Mouse (Mus musculus) midbrain, embryonic 12.5 days (tissue): Measurements from ENCODE around the gene Pip5k1a. TPM values are rescaled to one million over a fixed set of nuclear protein-coding genes. Genes with fewer than 3 reads are reported as not detected.
"Not testable (repeated sequence)": the region's sequence is repeated elsewhere in the genome, so short reads cannot be mapped to it uniquely, and the experiment has no call there.

ENCODE experiments used
- ATAC-seq: fragments of 200-750 bp; cut with Nextera tagmentation; 2 replicates; pipeline ENCODE4 v1.8.0; 2017; ENCODE audit warnings: low read depth, moderate TSS enrichment, moderate library complexity; ENCODE audit not compliant: low FRiP score
- H3K27ac ChIP-seq: fragments of 300-500 bp; sonication (generic); replicated peaks from 2 replicates; pipeline ENCODE4 v1.5.1; 2016; ENCODE audit warnings: mild to moderate bottlenecking
- H3K27me3 ChIP-seq: fragments of 300-500 bp; sonication (generic); 2 replicates; pipeline ENCODE4 v1.6.1; 2016; ENCODE audit warnings: mild to moderate bottlenecking
- H3K36me3 ChIP-seq: fragments of 300-500 bp; sonication (generic); 2 replicates; pipeline ENCODE4 v1.6.1; 2016
- H3K4me1 ChIP-seq: fragments of 300-500 bp; sonication (generic); 2 replicates; pipeline ENCODE4 v1.6.1; 2016
- H3K4me2 ChIP-seq: fragments of 300-500 bp; sonication (generic); replicated peaks from 2 replicates; pipeline ENCODE4 v1.6.1; 2016; ENCODE audit warnings: mild to moderate bottlenecking, moderate library complexity
- H3K4me3 ChIP-seq: fragments of 300-500 bp; sonication (generic); 2 replicates; pipeline ENCODE4 v1.5.1; 2016; ENCODE audit warnings: mild to moderate bottlenecking
- H3K9ac ChIP-seq: fragments of 300-500 bp; sonication (generic); replicated peaks from 2 replicates; pipeline ENCODE4 v1.6.1; 2016; ENCODE audit warnings: mild to moderate bottlenecking, moderate library complexity
- H3K9me3 ChIP-seq: fragments of 300-500 bp; sonication (generic); 2 replicates; pipeline ENCODE4 v1.6.1; 2016; ENCODE audit warnings: mild to moderate bottlenecking
- WGBS: fragments of 180-500 bp; shearing (Covaris S2); methylation state at CpG from one replicate; pipeline ENCODE4 v1.1.7; 2016; 5-methylcytosine and 5-hydroxymethylcytosine counted together
- polyA plus RNA-seq: library from polyadenylated mRNA; unstranded; fragments of >200 nt; fragmentation: Nextera tagmentation; extraction: Ambion mirVana; gene quantifications from 2 replicates; pipeline ENCODE4 v1.2.1, GENCODE M21; 2016

Pip5k1a gene
- polyA plus RNA-seq, 1 experiment from 2014 or later, result 20.5 TPM

DNA sequence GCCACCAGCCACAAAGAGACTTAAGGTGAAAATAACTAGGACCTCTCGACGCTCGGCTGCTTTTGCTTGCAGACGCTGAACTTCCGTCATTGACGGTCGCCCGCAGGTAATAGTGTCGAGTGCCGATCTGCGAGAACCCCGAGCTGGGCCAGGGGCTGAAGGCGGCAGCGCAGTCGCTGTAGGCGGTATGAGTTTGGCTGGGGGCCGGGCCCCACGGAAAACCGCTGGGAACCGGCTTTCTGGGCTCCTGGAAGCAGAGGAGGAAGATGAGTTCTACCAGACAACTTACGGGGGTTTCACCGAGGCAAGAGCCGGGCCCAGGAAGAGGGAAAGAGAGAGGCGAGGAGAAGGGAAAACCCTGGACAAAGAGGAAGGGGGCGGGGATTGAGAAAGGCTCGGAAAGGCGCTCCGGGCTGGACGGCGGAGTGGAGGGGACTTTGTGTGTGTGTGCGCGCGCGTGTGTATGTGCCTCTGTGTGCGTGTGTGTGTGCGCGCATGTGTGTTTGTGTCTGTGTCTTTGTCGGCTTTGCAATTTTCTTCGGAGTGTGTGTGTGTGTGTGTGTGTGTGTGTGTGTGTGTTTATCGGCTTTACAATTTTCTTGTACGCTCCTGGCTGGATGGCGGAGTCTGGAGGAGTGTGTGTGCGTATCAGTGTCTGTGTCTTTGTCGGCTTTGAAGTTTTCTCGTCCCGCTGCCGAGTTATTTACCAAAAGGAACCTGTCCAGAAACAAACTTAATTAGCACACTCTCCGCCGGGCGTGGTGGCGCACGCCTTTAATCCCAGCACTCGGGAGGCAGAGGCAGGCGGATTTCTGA, 4.4 kb upstream of the Pip5k1a start, which contains the start of gene Vps72:
TSS of gene Vps72 (plus strand) at position 112 of the 816 bp plus-strand sequence.
- WGBS, result under 1% methylated on average over 53 of the region's 54 CpGs
- Histone ChIP-seq H3K9ac (peak within 1 kb of the TSS; percentile 89), H3K9me3 (no peaks in the 10 kb centered on the region), H3K27ac (peak within 1 kb of the TSS; percentile 97), H3K4me2 (peak within 1 kb of the TSS; percentile 48), H3K27me3 (no peaks in the 10 kb centered on the region), H3K36me3 (peaks cover 14% of the 10 kb centered on the region), H3K4me1 (peaks cover 11% of the 10 kb centered on the region), H3K4me3 (peak within 1 kb of the TSS; percentile 83)
- peak; percentile 75 for ATAC-seq

DNA sequence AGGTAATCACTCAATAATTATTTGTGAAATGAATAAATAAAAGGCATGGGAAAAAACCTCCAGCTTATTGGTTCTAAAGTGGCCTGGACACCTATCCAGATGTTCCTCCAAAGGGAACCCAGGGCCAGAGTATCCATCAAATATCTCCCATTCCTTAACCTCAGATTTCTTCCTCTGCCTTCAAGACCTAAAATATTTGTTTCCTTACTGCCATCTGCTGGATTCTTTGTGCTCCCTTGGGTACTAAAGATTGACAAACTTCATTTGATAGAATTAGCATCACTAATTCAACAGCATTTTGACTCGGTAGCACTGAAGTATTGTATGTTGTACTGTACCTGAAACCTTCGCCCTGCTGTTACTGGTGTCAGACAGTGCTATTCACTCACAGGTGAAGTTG, 1.2 kb upstream of the Pip5k1a start:
- WGBS, result 75% methylated on average over 2 of the region's 2 CpGs
- no peak overlapping the region for H3K4me3 ChIP-seq
- H3K36me3 ChIP-seq, result no peaks in the 10 kb centered on the region
- H3K4me2 ChIP-seq, result no peak overlapping the region
- H3K27me3 ChIP-seq, result no peaks in the 10 kb centered on the region
- H3K27ac ChIP-seq, result no peak overlapping the region
- H3K9me3 ChIP-seq, result no peaks in the 10 kb centered on the region
- H3K4me1 ChIP-seq, result peaks cover 18% of the 10 kb centered on the region
- no peak overlapping the region for H3K9ac ChIP-seq
- no peak for ATAC-seq

DNA sequence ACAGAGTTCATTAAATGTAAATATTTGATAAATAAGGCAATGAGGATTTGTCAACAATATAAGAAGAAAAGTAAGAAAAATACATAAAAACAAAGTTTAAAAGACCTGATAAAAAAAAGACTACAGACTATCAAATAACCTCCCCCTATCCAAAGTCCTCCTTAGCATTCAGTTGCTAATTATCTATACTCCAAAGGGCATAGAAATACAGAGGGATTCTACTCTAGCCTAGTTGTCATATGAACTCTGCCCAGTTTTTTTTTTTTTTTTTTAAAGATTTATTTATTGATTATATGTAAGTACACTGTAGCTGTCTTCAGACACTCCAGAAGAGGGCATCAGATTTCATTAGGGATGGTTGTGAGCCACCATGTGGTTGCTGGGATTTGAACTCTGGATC, 578 bp upstream of the Pip5k1a start:
- not testable (repeated sequence) for H3K9me3 ChIP-seq, H3K36me3 ChIP-seq, H3K27me3 ChIP-seq, H3K27ac ChIP-seq, ATAC-seq, H3K9ac ChIP-seq
- H3K4me3 ChIP-seq, result peak overlapping the region; percentile 99; the same call in 1 of the 2 replicates
- peak overlapping the region; percentile 61 for H3K4me2 ChIP-seq
- peaks cover 12% of the 10 kb centered on the region for H3K4me1 ChIP-seq

DNA sequence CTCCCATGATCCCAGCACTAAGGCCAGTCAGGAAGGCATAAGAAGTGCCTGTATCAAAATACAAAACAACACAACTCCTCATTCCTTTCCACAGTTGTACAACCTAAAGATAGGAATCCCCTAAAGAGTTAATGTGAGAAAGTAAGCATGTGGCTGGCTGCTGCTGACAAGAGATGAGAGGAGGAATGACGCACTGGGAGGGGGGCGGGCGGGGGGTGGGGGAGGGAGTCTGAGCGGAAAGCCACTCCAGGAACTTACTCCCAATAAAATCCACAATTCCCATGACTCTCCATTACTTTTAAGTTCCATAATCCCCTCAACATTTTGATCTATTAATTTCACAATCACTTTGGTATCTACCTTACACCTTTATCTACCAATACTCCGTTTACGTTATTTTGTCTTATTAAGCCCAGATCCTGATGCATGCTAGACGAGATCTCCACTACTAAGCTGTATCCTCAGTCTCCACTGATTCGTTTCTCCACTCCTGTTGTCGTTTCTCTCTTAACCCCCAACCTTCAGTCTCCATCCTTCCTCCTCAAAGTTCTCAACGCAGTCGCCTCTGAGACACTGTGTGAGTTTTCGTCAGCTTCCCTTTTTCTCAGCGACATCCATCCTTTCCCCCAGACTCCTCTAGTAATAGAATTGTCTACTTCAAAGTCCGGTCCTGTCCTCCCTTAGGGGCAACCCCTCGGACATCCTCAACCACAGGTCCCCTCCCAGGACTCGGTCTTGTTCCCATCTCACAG, 968 bp downstream of the Pip5k1a start:
- H3K9ac ChIP-seq, result peak overlapping the region; percentile 97
- H3K27ac ChIP-seq, result peak overlapping the region; percentile 80
- H3K4me1 ChIP-seq, result peaks cover 20% of the 10 kb centered on the region
- WGBS, result 3% methylated on average over 16 of the region's 16 CpGs
- H3K4me3 ChIP-seq, result peak overlapping the region; percentile 99
- H3K36me3 ChIP-seq, result 0 out of 2 replicates have a peak, but pooled peaks cover 7% of the 10 kb centered on the region
- no peak; the same call in 1 of the 2 replicates for ATAC-seq
- no peaks in the 10 kb centered on the region for H3K9me3 ChIP-seq
- no peaks in the 10 kb centered on the region for H3K27me3 ChIP-seq
- peak overlapping the region; percentile 81 for H3K4me2 ChIP-seq

DNA sequence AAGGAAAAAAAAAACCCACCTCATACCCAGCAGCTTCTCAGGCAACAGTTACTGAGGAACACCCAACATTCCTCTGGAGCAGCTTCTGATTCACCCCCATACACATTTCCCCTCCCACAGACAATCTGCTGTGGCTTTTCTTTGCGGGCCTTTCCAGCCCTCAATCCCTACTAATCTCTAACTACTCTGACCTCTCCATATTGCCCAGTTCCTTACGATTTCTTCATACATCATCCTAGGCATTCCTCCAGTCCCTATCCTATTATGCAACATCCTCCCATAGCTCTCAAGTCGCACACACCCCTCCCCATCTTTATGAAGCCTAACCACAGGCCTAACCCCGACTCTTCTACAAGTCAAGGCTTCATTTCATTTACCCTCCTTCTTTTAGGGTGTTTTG, 1.6 kb downstream of the Pip5k1a start:
- no peak for ATAC-seq
- no peaks in the 10 kb centered on the region for H3K9me3 ChIP-seq
- 73% methylated on average over 4 of the region's 4 CpGs for WGBS
- H3K4me3 ChIP-seq, result peak overlapping the region; percentile 99
- no peak overlapping the region for H3K27ac ChIP-seq
- peak overlapping the region; percentile 97 for H3K9ac ChIP-seq
- peak overlapping the region; percentile 81 for H3K4me2 ChIP-seq
- 0 out of 2 replicates have a peak, but pooled peaks cover 7% of the 10 kb centered on the region for H3K36me3 ChIP-seq
- no peaks in the 10 kb centered on the region for H3K27me3 ChIP-seq
- peaks cover 20% of the 10 kb centered on the region for H3K4me1 ChIP-seq

DNA sequence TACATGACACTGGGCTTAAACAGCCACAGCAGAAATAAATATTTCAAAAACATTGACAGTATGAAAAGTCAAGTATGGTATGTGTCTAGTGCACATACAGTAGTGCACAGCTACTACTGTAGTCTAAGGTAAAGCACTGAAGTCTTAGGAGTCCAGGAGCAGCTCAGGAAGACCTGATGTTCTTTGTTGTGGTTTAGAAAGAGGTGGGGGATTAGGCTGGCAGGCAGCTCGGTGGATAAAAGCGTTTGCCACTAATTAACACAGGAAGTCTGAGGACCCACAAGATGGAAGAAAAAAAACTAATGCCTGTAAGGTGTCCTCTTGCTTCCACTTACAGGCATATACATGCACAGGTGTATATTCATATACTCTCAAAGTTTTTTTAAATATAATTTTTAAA, 5.9 kb downstream of the Pip5k1a start:
- Histone ChIP-seq H3K4me3 (no peak overlapping the region), H3K36me3 (peaks cover 15% of the 10 kb centered on the region), H3K27me3 (no peaks in the 10 kb centered on the region), H3K9me3 (no peaks in the 10 kb centered on the region), H3K27ac (no peak overlapping the region), H3K4me2 (no peak overlapping the region), H3K4me1 (peaks cover 20% of the 10 kb centered on the region), H3K9ac (no peak overlapping the region)
- no peak for ATAC-seq
- WGBS, result 36% methylated on average over 2 of the region's 2 CpGs

DNA sequence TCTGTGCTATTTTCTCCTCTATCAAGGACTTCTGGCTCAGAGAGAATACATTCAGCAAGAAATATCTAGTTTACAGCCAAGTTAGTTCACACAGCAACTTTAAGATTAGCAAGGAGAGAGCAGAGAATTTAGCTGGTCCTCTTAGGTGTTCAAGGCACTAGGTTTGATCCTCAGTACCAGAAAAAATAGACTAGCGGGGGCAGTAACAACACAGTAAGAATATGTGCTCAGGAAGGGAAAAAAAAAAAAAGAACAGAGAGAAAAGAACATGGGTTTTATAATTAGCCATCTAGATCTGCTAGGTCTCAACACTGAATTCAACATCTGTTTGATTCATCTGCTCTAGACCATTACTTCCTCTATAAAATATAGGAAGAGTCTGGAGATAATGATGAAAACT, 18.7 kb downstream of the Pip5k1a start:
- Histone ChIP-seq H3K9ac (no peak overlapping the region), H3K4me3 (no peak overlapping the region), H3K4me2 (no peak overlapping the region), H3K4me1 (no peaks in the 10 kb centered on the region), H3K9me3 (no peaks in the 10 kb centered on the region), H3K27me3 (no peaks in the 10 kb centered on the region), H3K27ac (no peak overlapping the region), H3K36me3 (0 out of 2 replicates have a peak, but pooled peaks cover 7% of the 10 kb centered on the region)
- ATAC-seq, result no peak
- 93% methylated on average over 1 of the region's 1 CpGs for WGBS

DNA sequence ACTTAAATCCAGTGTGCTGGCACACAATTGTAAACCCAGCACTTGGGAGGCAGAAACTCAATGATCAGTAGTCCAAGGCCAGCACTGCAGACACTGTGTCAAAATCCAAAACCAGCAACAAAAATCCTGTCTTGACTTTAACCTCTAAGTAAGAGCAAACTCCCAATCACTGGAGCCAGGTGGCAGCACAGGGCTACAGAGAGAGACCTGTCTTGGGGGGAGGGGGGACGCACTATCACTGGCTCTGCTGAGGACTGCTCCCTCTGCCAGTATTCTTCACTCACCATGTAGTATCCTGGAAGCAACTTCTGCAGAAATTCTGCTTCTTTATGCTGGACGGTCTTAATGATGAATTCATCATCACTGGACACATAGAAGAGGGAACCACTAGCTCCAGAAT, 35.1 kb downstream of the Pip5k1a start:
- ATAC-seq, result no peak
- H3K9ac ChIP-seq, result no peak overlapping the region
- no peak overlapping the region for H3K27ac ChIP-seq
- no peaks in the 10 kb centered on the region for H3K4me1 ChIP-seq
- peaks cover 88% of the 10 kb centered on the region for H3K36me3 ChIP-seq
- H3K27me3 ChIP-seq, result no peaks in the 10 kb centered on the region
- H3K9me3 ChIP-seq, result no peaks in the 10 kb centered on the region
- H3K4me3 ChIP-seq, result no peak overlapping the region
- no peak overlapping the region for H3K4me2 ChIP-seq
- 91% methylated on average over 2 of the region's 2 CpGs for WGBS

DNA sequence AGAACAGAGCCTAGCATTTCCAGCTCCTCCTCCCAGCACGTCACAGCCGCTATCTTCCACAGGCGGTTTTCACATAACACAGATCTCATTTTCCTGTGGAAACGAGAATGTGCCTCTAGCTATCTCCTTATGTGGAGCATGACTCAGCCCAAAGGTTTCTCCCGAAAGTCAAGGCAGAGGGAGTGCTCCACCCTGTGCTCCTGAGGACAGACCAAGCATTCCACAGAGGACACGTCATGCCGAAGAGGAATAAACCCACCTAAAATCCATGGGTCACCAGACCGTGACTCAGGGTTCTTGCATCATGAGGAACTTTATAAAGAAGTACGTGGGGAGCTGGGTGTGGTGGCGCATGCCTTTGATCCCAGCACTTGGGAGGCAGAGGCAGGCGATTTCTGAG, 40.2 kb downstream of the Pip5k1a start:
- 96% methylated on average over 11 of the region's 11 CpGs for WGBS
- no peak for ATAC-seq
- no peak overlapping the region for H3K4me3 ChIP-seq
- H3K9me3 ChIP-seq, result no peaks in the 10 kb centered on the region
- H3K27me3 ChIP-seq, result no peaks in the 10 kb centered on the region
- H3K4me1 ChIP-seq, result no peaks in the 10 kb centered on the region
- H3K36me3 ChIP-seq, result peaks cover 94% of the 10 kb centered on the region
- H3K27ac ChIP-seq, result no peak overlapping the region
- no peak overlapping the region for H3K4me2 ChIP-seq
- no peak overlapping the region for H3K9ac ChIP-seq

DNA sequence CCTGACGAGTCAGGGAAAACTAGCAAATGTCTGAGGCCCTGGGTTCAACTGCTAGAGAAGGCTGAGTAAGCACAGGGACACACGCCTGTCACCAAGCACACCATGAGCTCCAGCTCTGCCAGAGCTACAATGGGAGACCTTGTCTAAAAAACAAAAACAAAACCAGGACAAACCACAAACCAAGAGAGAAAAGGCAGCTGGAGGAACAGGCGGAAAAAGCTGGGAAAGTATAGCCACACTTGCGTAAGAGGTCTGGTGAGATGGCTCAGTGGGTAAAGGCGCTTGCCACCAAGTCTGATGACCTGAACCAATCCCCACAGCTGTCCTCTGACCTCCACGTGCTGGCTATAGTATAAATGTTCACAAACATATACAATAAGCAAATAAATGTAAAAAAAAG, 40.6 kb downstream of the Pip5k1a start:
- Histone ChIP-seq H3K4me2 (no peak overlapping the region), H3K36me3 (peaks cover 94% of the 10 kb centered on the region), H3K9ac (no peak overlapping the region), H3K4me1 (no peaks in the 10 kb centered on the region), H3K27ac (no peak overlapping the region), H3K4me3 (no peak overlapping the region), H3K9me3 (no peaks in the 10 kb centered on the region), H3K27me3 (no peaks in the 10 kb centered on the region)
- ATAC-seq, result no peak
- 94% methylated on average over 6 of the region's 6 CpGs for WGBS

DNA sequence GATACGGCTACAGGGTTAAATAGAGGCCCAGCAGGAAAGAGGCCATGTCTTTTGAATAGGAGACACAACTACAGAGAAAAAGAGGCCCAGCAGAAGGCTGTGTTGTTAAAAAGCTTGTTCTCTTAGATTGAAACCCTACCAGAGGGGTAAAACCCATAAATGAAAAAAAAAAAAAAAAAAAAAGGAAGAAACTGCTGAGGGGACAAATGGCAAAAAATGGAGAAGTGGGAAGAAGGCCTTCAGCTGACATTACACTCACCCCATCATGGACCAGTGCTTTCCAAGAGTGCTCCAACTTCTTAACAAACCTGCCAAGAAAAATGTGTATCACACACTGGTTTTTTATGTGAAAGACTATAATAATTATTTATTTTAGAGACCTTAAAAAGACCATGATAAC, 41.2 kb downstream of the Pip5k1a start:
- Histone ChIP-seq H3K27ac (no peak overlapping the region), H3K36me3 (peaks cover 94% of the 10 kb centered on the region), H3K27me3 (no peaks in the 10 kb centered on the region), H3K4me3 (no peak overlapping the region), H3K9me3 (no peaks in the 10 kb centered on the region), H3K4me1 (no peaks in the 10 kb centered on the region), H3K4me2 (no peak overlapping the region), H3K9ac (no peak overlapping the region)
- ATAC-seq, result no peak
- WGBS, result 87% methylated on average over 1 of the region's 1 CpGs

DNA sequence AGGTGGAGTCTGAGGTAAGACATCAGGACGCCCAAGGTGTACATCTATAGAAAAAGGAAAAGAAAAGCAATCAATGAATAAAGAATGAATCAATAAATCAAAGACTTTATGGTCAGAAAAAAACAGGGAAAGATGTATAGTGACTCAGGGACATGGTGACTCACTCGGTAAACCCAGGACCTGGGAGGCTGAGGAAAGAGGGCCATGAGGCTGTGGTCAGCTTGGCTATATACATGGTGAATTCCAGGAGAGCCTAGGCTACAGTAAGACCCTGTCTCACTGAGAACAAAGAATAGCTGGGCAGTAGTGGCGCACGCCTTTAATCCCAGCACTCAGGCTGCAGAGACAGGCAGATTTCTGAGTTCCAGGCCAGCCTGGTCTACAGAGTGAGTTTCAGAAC, 43.0 kb downstream of the Pip5k1a start:
- no peaks in the 10 kb centered on the region for H3K4me1 ChIP-seq
- H3K27ac ChIP-seq, result no peak overlapping the region
- H3K4me2 ChIP-seq, result no peak overlapping the region
- no peak overlapping the region for H3K4me3 ChIP-seq
- no peaks in the 10 kb centered on the region for H3K27me3 ChIP-seq
- H3K9me3 ChIP-seq, result no peaks in the 10 kb centered on the region
- ATAC-seq, result no peak
- 94% methylated on average over 4 of the region's 4 CpGs for WGBS
- H3K36me3 ChIP-seq, result peaks cover 95% of the 10 kb centered on the region
- no peak overlapping the region for H3K9ac ChIP-seq
